Mouse (Mus musculus) brain, adult 10 weeks (tissue): ENCODE measurements around the gene Bud23. TPM values are rescaled to one million over a fixed set of nuclear protein-coding genes. Genes with fewer than 3 reads are reported as not detected.

Experiments used
- polyA plus RNA-seq: library from polyadenylated mRNA; stranded (reverse); fragments of 350-450 nt; fragmentation: Illumina TruSeq; extraction: RNeasy Lipid Tissue Mini Kit (QIAGEN cat#74804); gene quantifications from one replicate; pipeline ENCODE4 v1.2.3, GENCODE M21; 2015; ENCODE audit warnings: low read depth, low replicate concordance

The Bud23 gene
- 58.5 TPM for polyA plus RNA-seq

GRCm38 (mm10) chr5:135064909-135065446 is at the start of gene Bud23:
Gene Bud23, minus strand, starts transcription at chr5:135064959.

GRCm38 (mm10) chr5:135089653-135090052 is 24.9 kb upstream of the Bud23 start, which contains the start of gene Mlxipl:
Gene Mlxipl, plus strand, starts transcription at chr5:135089890.

DNA sequence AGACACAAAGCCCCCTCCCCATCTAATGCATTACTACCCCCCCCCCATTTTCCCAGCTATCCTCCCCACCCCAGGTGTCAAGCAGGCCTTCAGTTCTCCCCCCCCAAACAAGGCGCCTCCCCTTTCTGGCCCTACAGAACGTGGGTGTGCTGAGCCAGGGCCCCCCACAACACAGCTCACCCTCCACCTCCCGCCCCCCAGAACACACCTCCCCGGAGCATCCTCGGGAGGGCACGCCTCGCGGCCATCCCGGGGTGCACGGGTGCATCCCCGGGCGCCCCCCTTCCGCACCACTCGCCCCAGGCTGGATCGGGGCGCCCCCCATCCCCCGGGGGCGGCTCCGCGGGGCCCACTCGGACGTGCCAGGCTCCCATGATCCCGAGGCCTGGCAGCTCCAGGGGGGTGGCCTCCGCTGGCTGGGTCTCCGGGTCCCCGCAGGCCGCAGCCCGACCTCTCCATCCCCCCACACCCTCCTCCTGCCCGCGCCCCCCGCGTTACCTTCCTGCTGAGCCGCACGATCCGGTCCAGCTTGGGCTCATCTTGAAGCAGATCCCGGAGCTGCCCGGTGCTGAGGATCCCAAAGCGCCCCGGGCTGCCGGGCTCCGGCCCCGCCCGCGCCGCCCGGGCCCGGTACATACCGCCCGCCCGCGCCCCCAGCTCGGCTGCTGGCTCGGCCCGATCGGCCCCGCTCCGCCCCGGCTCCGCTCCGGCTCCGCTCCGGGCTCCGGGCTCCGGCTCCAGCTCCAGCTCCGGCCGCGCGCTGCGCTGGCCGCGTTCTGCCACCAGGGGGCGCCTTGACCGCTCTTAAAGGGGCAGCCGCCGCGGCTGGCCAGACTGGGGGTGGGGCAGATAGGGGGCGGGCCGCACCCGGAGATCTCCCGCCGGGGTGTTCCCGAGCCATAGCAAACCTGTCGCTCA is 13.1 kb upstream of the Bud23 start, which contains the start of gene Vps37d:
Gene Vps37d (minus strand): TSS at position 703 of the 918 bp plus-strand sequence.

DNA sequence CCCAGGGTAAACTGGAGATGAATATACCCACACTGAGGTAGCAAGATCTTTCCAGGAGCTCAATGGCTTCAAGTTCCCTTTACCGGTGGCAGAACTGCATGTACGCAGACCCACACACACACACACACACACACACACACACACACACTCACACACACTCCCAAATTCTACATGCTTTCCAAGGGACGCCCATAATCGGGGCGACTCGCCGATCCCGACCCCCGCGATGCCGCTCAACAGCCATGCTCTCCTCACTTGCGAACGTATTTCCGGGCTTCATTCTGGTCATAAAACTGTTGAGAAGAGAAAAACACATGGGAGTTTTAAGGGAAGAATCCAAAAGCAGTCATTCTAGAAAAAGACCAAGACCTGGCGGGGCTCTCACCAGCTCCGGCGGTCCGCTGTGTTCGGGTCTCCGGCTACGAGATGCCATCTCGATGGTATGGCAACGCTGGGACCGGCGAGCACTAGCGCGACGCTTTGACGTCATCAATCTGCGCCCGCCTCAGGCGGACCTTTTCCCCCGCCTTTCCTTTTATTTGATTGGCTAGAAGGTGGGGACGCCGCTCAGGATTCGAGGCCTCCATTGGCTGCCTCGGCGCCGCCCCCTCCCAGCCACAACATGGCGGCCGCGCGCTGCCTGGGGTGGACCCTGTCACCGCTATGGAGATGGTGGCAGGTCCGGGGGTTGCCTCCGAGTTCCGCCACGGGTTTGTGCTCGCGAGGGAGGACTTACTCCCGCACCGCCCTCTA is 954 bp downstream of the Bud23 start, which contains the start of gene Dnajc30:
Gene Dnajc30 (plus strand): TSS at position 574 of the 753 bp plus-strand sequence.

DNA sequence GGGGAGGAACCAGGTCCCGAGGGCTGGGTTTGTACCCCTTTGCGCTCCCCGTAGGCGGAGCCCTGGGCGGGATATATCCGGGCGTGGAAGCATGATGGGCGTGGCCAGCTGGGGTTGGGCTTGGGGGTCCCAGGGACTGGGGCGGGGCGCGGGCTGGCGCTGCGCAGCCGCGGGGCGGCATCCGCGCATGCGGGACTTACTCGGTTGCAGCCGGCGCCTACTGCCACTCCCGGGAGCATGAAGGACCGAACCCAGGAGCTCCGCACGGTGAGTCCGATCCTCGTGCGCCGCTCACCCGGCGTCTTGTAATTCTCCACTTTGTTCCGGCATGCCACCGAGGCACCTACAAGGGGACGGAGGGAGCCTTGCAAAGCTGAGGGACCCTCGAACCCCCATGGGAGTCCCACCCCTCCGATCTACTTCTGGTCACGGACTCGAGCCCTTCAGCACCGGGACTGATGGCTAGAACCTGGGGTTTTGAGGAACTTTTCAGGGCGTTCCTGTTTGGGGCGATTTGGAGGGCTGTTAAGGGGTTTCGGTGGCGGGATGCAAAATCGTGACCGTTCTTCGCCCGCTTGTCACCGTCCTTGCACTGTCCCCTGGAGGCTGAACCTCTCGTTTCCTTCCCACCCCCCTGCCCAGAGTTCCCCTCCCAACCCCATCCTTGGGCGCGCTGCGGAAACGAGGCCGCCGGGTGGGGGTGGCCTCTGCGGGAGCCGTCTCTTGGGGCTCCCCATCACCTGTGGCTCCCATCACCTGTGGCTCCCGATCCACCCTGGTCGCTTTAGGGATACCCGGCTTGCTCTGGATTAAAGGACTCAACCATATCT is 41.2 kb downstream of the Bud23 start, which contains the start of gene Stx1a:
Gene Stx1a (plus strand): TSS at position 139 of the 830 bp plus-strand sequence.

GRCm38 (mm10) chr5:135008671-135009589 is 55.8 kb downstream of the Bud23 start, which contains the start of gene Abhd11:
Gene Abhd11, plus strand, starts transcription at chr5:135009152.

Other genes with a start within 250 kb of the Bud23 start
- not detected for gene Tmem270, start 158.2 kb downstream of the Bud23 start, polyA plus RNA-seq
- gene Cldn13, start 149.4 kb downstream of the Bud23 start, polyA plus RNA-seq: not detected
- 6.7 TPM for gene Mettl27, start 132.6 kb downstream of the Bud23 start, polyA plus RNA-seq
- not detected for gene Cldn4, start 118.0 kb downstream of the Bud23 start, polyA plus RNA-seq
- gene Cldn3, start 78.7 kb downstream of the Bud23 start, polyA plus RNA-seq: 0.37 TPM
- gene Abhd11, start 55.8 kb downstream of the Bud23 start, polyA plus RNA-seq: 49.6 TPM
- 262 TPM for gene Stx1a, start 41.5 kb downstream of the Bud23 start, polyA plus RNA-seq
- 37.6 TPM for gene Dnajc30, start 757 bp downstream of the Bud23 start, polyA plus RNA-seq
- gene Vps37d, start 13.3 kb upstream of the Bud23 start, polyA plus RNA-seq: 19.8 TPM
- 2.6 TPM for gene Mlxipl, start 24.9 kb upstream of the Bud23 start, polyA plus RNA-seq
- 13.0 TPM for gene Tbl2, start 84.7 kb upstream of the Bud23 start, polyA plus RNA-seq
- gene Bcl7b, start 103.3 kb upstream of the Bud23 start, polyA plus RNA-seq: 59.0 TPM
- 47.8 TPM for gene Baz1b, start 122.3 kb upstream of the Bud23 start, polyA plus RNA-seq
- 4.9 TPM for gene Fzd9, start 186.3 kb upstream of the Bud23 start, polyA plus RNA-seq